Mouse (Mus musculus) G1E-ER4 (cell line): Measurements from ENCODE around the gene Lrp10. TPM values are rescaled to one million over a fixed set of nuclear protein-coding genes. Genes with fewer than 3 reads are reported as not detected.
A peak's percentile ranks its signal among the peaks of the same experiment; 100 is the strongest.

Experiments used
- GATA1 ChIP-seq: IDR thresholded peaks from one replicate; pipeline ENCODE4 v1.8.0; 2012; ENCODE audit warnings: low read length, inconsistent platforms
- polyA plus RNA-seq: library from polyadenylated mRNA; stranded (reverse); fragments of >175 nt; gene quantifications from 2 replicates; pipeline ENCODE4 v1.2.3, GENCODE M21; 2012

Lrp10 gene
- 345 and 440 TPM in 2 replicates for polyA plus RNA-seq

DNA sequence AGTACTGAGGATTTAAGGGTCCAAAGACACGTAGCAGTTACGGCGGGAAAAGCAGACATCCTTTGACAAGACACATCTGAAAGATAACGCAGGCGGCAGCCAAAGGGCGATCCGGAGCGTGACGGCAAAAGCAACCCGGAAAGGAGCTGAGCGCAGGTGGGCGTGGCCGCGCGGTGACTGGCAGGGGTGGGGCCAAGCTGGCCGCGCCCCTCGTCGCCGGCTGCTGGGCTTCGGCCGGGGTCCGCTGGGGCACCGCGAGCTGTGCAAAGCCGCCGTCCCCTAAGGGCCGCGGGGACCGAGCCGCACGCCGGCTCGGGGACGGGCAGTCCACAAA lies at the start of gene Lrp10:
Gene Lrp10, plus strand, starts transcription at position 179 of the 334 bp plus-strand sequence.
- TF ChIP-seq GATA1, result no peak

DNA sequence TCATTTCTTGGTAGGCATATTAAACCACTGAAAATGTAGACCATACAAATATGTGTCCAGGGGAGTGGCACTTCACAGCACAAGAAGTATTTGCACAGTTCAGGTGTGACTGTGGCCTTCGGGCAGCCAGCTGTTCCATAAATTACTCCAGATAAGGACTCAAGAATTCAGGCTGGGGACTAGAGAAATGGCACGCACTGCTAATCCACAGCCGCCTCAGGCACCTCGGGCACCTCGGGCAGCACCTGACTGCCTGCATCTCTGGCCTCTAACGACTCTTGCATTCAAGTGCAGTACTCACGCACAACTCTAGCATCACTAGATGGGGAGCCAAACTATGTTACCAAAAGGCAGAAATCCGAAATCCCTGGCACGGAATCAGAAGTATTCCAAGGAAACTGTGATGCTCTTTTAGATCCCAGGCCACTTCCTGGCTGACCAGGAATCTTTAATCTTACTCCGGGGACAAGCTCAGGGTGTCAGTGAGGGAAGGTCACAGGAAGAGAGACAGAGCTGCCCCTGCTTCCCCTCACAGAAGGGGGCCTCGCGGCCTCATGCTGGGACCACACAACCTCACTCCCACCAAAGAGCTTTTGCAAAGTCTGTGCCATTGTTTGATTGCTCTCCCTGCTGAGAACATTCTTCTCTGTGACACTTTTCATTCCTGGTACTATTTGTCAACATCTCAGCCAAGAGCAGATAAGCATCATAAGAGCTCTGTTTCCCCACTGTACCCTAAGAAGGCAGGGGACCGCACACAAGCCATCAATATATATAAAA lies 48.5 kb upstream of the Lrp10 start:
- TF ChIP-seq GATA1, result no peak

DNA sequence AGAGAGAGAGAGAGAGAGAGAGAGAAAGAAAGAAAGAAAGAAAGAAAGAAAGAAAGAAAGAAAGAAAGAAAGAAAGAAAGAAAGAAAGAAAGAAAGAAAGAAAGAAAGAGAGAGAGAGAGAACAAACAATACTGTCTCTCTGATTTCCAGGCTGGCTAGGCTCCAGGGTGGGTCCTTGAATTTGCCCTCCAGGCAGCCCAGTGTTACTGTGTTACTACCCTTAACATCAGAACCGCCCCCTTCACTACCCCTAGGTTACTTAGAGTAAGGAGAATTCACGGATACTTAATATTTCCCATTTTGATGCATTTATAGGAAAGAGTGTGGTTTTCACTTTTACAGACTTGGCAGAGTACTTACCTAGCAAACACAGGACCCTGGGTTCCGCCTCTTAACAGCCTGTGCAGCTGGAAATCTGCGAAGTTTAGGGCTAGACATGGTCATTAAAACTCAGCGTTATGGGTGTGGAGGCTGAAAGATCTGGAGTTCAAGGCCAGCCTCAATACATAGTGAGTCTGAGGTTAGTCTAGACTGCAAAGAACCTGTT lies 47.6 kb upstream of the Lrp10 start:
- no peak for TF ChIP-seq GATA1

DNA sequence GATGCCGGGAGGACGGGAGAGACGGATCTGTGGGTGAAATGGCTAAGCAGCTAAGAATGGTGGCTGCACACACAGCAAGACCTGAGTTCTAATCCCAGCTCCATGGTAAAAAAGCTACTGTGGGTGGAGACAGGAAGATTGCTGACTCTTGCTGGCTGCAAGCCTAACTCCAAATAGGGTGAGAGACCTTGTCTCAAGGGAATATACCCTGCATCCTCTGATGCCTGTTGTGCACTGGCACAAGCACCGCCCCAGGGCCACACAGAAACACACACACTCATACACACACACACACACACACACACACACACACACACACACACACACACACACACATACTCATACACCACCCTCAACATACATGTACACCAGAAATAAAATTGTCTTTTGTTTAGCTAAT lies 47.1 kb upstream of the Lrp10 start:
- no peak for TF ChIP-seq GATA1

- TF ChIP-seq GATA1, result no peak
Observed at GRCm38 (mm10) chr14:54417623-54418081, 46.3 kb upstream of the Lrp10 start, which contains the start of gene Slc7a7. Gene Slc7a7, minus strand, starts transcription at chr14:54417780.

GRCm38 (mm10) chr14:54421014-54421413 lies 42.9 kb upstream of the Lrp10 start:
- TF ChIP-seq GATA1, result no peak

GRCm38 (mm10) chr14:54423406-54423805 lies 40.5 kb upstream of the Lrp10 start:
- TF ChIP-seq GATA1, result no peak

GRCm38 (mm10) chr14:54424634-54425033 lies 39.3 kb upstream of the Lrp10 start:
- no peak for TF ChIP-seq GATA1

DNA sequence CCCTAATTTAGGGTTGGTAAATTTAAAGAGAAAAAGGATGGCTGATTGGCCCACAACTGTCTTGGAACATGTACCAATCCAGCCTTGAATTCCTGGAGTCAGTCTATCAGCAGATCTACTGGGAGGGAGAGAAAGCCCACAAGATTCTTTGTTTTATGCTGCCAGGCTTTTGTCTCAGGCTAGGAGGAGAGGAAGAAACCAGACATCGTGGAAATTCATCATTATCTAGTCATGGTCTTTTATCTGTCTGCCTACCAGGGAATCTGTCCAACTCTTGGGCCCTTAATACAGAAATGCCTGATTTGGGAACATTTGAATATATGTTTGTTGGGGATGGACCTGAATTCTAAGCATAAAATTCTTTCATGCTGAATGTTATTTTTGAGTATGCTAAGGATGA lies 38.4 kb upstream of the Lrp10 start:
- no peak for TF ChIP-seq GATA1

DNA sequence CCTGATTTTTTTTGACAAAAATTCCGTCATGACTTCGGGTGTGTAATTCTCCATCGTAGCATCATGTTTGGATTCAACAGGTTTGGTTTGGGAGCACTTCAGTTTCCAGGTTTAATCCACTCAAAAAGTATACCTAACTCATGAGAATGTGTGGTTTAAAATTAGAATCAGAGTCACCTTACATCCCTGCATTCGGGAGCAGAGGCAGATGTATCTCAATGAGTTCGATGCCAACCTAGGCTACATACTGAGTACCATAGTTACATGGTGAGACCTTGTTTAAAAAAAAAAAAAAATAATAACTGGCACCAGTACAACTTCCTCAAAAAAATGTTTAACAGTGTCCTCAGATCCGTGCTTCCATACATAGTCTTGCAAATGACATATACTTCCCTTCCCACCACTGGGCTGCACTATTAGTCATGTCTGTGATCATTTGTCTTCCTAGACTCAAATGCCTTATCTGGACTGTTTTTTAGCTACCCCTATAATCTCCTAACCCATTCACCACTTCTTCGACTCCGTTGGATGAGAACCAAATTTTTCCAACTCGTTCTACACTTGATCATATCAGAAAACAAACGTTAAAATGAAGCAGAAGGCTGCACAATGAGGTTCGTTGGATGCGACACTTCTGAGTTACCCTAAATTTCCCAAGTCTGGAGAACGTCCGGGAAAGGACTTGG lies 37.8 kb upstream of the Lrp10 start:
- TF ChIP-seq GATA1, result no peak

DNA sequence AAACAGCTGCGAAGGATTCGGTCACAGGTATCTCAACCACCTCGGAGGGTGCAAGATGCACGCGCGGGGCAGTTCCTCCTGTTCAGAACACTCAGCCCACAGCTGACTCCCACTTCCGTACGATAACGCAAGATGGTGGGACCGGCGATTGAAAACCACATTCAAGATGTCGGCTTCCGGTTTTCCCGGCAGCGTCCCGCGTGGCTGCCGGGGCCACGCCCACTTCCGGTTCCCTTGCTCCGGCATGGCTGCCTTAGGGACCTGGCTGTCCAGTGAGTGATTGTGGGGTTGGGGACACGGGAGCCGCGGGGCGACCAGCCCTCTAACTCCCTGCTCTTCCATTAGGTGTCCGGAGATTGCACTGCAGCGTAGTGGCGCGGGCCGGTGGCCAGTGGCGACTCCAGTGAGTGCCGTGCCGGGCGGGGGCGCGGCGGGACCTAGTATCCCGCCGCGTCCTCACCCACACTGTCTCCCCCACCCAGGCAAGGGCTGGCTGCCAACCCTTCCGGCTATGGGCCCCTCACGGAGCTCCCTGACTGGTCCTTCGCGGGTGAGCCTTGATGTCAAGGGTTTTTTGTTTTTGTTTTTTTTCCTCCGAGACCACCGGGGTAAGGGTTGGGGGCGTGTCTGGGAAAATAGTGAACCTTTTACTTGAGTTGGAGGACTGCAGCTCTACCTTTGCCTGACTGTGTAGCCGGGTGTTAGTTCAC lies 37.1 kb upstream of the Lrp10 start, which contains the start of gene Mrpl52:
Gene Mrpl52, plus strand, starts transcription at position 221 of the 710 bp plus-strand sequence.
- TF ChIP-seq GATA1, result peak; percentile 78

DNA sequence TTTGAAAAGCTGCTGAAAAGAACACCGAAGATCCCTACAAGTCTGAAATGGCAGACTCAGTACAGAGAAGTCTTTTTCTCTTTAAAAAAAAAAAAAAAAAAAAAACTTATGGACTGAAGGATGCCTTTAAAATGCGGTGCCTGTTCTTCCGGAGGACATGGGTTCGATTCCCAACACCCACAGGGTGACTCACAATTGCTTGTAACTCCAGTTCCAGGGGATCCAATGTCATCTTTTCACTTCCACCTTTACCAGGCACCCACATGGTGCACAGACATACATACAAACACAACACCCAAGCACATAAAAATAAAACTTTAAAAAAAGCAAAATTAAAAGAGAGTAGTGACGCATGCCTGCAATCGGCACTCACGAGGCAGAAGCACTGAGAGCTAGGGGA lies 36.2 kb upstream of the Lrp10 start:
- TF ChIP-seq GATA1, result no peak

DNA sequence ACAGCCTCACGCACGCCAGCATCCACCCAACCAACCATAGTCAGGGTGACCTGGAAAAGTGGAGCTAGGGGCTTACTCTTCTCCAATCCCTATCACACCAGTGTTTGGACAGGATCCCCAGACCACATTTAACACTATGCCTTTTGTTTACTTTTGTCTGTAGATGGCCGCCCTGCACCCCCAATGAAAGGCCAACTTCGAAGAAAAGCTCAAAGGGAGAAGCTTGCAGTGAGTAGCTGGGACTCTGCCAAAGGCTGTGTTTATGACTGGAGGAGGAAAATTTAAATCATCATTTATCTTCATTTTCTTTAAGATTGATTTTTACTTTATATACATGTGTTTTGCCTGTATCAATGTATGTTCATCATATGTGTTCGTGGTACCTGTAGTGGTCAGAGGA lies 35.5 kb upstream of the Lrp10 start:
- TF ChIP-seq GATA1, result no peak

- no peak for TF ChIP-seq GATA1
Observed at GRCm38 (mm10) chr14:54429332-54430093, 34.4 kb upstream of the Lrp10 start.
